Mouse (Mus musculus) forebrain, embryonic 13.5 days (tissue): ENCODE measurements around the gene Ckap2l. TPM values are rescaled to one million over a fixed set of nuclear protein-coding genes. Genes with fewer than 3 reads are reported as not detected.

ENCODE experiments used
- ATAC-seq: fragments of 200-750 bp; cut with Nextera tagmentation; 2 replicates; pipeline ENCODE4 v1.8.0; 2017
- H3K27ac ChIP-seq: fragments of 300-500 bp; sonication (generic); 2 replicates; pipeline ENCODE4 v1.5.1; 2015; ENCODE audit warnings: inconsistent platforms, mild to moderate bottlenecking, moderate library complexity
- H3K27me3 ChIP-seq: fragments of 300-500 bp; sonication (generic); 2 replicates; pipeline ENCODE4 v1.6.1; 2015; ENCODE audit warnings: mild to moderate bottlenecking, inconsistent platforms
- H3K36me3 ChIP-seq: fragments of 300-500 bp; sonication (generic); 2 replicates; pipeline ENCODE4 v1.6.1; 2015; ENCODE audit warnings: mild to moderate bottlenecking, inconsistent platforms; ENCODE audit not compliant: poor library complexity, severe bottlenecking
- H3K4me1 ChIP-seq: fragments of 300-500 bp; sonication (generic); 2 replicates; pipeline ENCODE4 v1.6.1; 2015; ENCODE audit warnings: inconsistent platforms
- H3K4me2 ChIP-seq: fragments of 300-500 bp; sonication (generic); 2 replicates; pipeline ENCODE4 v1.6.1; 2015; ENCODE audit warnings: inconsistent platforms, mild to moderate bottlenecking, moderate library complexity
- H3K4me3 ChIP-seq: fragments of 300-500 bp; sonication (generic); 2 replicates; pipeline ENCODE4 v1.5.1; 2015; ENCODE audit warnings: mild to moderate bottlenecking, inconsistent platforms
- H3K9ac ChIP-seq: fragments of 300-500 bp; sonication (generic); 2 replicates; pipeline ENCODE4 v1.6.1; 2015; ENCODE audit warnings: mild to moderate bottlenecking, inconsistent platforms
- H3K9me3 ChIP-seq: fragments of 300-500 bp; sonication (generic); replicated peaks from 2 replicates; pipeline ENCODE4 v1.6.1; 2016; ENCODE audit warnings: inconsistent platforms
- WGBS: fragments of 180-500 bp; shearing (Covaris S2); methylation state at CpG from one replicate; pipeline ENCODE4 v1.1.7; 2015; 5-methylcytosine and 5-hydroxymethylcytosine counted together
- polyA plus RNA-seq: library from polyadenylated mRNA; unstranded; fragments of >200 nt; fragmentation: Nextera tagmentation; extraction: Ambion mirVana; gene quantifications from 2 replicates; pipeline ENCODE4 v1.2.1, GENCODE M21; 2015

The Ckap2l gene
- polyA plus RNA-seq, 1 experiment from 2014 or later = 41.6 TPM

DNA sequence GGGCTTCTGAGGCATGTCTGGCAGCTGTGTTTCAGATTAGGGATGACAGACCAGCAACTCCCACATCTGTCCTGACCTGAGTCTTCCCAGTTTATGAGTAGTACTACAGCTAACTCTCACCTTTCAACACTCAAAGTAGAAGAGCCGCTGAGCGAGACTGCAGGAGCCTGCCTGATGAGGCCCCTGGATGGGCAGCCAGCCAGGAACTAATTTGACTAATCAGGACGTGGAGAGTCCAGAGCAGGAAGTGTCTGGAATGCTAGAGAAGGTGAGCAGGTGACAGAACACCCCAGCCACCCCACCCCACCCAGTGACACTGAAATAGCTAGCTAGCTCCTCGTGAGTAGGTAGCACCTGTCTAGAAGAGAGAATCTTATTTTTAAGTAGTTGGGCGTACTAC, 51.4 kb downstream of the Ckap2l start:
- Histone ChIP-seq H3K9me3 (no peaks in the 10 kb centered on the region), H3K9ac (no peak overlapping the region), H3K27me3 (no peaks in the 10 kb centered on the region), H3K4me2 (no peak overlapping the region), H3K27ac (no peak overlapping the region), H3K36me3 (no peaks in the 10 kb centered on the region), H3K4me3 (no peak overlapping the region), H3K4me1 (no peaks in the 10 kb centered on the region; the same call in 1 of the 2 replicates)
- 44% methylated on average over 5 of the region's 5 CpGs for WGBS
- no peak for ATAC-seq

DNA sequence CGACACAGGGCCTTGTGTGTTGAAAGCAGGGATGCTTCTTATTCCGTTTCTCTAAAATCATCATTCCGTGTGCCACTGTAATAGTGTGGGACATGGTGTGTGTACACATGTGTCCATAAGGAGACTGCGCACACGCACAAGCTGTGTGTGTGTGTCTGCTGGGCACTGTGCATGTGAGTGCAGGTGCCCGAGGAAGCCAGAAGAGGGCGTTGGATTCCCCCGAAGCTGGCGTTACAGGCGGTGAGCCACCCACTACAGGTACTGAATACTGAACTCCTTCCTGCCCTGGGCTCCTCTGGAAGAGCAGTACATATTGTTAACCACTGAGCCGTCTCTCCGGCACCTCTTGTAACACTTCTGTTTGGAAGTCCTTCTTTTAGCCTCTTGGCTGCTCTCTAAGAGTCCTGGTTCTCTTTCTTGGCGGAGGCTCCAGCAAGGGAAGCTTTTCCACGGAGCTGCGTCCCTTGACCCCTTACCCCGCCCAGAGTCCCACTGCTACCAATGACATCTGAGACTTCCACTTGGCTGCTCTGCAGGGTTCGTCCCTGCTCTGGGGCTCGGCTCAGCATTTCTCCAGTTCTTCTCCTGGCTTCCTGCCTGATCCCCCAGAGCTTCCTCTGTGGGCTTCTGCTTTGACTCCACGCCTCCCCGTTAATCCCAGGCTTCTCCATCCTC, 52.4 kb downstream of the Ckap2l start:
- no peaks in the 10 kb centered on the region for H3K36me3 ChIP-seq
- H3K27ac ChIP-seq = no peak overlapping the region
- H3K4me1 ChIP-seq = no peaks in the 10 kb centered on the region; the same call in 1 of the 2 replicates
- no peaks in the 10 kb centered on the region for H3K27me3 ChIP-seq
- no peak for ATAC-seq
- no peak overlapping the region for H3K9ac ChIP-seq
- H3K9me3 ChIP-seq = no peaks in the 10 kb centered on the region
- no peak overlapping the region for H3K4me3 ChIP-seq
- H3K4me2 ChIP-seq = no peak overlapping the region
- 91% methylated on average over 20 of the region's 20 CpGs for WGBS

DNA sequence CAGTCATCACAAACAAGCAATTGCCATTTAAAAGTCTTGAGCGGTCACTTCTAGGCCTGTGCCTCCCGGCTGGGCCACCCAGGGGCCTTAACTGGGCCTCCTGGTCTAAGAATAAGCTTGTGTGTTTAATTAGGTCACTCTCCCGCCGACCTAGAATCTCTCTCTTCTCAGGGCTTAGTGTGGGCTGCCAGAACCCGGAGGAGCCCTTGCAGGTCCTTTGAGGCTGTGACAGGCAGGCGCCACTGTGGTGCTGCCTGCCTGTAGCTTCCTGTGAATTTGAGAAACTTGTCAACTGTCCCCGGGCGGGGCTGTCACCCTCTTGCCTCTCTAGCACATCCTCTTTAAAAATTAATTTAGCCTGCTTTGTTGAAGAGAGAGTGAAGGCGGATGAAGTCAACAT, 53.2 kb downstream of the Ckap2l start:
- WGBS = 47% methylated on average over 9 of the region's 9 CpGs
- ATAC-seq = no peak
- Histone ChIP-seq H3K9ac (no peak overlapping the region), H3K27me3 (no peaks in the 10 kb centered on the region), H3K4me2 (no peak overlapping the region), H3K36me3 (no peaks in the 10 kb centered on the region), H3K4me3 (no peak overlapping the region), H3K27ac (no peak overlapping the region), H3K9me3 (no peaks in the 10 kb centered on the region), H3K4me1 (no peaks in the 10 kb centered on the region; the same call in 1 of the 2 replicates)

DNA sequence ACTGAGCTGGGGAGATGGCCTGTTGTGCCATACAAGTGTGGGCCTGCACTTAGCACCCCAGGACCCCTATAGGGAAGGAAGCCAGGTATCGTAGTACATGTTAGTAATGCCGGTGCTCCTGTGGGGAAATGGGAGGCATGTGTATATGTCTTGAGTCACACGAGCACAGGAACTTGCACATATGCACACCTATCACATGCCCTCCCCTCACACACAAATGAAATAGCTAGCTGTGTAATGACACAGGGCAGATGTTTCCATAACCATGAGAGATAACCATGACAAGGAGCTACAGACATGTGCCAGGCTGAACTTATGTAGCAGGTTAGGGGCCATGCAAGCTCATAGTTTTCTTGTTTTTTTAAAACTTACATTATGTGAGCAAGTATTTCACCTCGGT, 54.0 kb downstream of the Ckap2l start:
- WGBS = 89% methylated on average over 4 of the region's 4 CpGs
- no peak for ATAC-seq

DNA sequence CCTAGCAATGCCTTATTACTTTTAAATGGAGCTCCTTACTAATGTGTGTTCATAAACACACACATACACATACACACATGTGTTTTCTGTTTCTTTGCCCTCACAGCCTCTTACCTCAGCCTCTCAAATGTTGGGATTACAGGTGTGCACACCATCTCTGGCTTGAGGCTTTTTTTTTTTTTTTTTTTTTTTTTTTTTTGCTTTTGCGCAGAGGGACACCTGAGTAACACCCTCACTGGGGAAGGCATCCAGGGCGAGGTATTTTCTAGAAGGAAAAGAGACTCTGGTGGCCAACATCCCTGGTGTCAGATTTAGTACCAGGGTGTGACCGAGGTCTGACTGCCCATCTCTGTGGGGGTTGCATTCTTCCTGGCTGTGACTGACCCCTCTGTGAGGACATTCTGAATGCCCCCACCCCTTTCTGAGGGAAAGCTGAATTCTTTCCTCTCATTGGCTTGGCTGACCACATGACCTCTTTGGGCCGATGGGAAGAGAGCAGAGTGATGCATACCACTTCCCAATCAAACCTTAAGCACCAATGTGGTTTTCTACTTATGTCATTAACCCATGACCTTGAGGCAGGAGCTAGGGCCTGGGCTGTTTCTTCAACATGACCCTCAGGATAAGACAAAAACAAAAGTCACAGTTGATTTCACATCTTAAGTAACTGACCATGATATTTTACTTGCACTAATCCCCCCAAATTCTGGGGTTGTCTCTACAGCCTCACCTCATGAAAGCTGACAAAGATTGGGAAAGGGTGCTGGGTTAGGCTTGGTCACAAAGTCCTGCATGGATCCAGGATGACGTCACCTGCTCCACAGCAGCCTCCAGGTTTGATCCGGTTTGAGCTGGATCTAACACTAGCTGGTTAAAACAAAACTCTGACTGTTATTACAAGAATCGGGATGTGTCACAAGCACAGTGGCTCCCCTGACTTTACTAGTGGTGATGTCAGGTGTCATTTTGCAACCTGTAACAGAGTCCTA, 54.9 kb downstream of the Ckap2l start:
- Histone ChIP-seq H3K9ac (no peak overlapping the region), H3K36me3 (no peaks in the 10 kb centered on the region), H3K4me3 (no peak overlapping the region), H3K27ac (no peak overlapping the region), H3K4me1 (no peaks in the 10 kb centered on the region; the same call in 1 of the 2 replicates), H3K27me3 (no peaks in the 10 kb centered on the region), H3K9me3 (no peaks in the 10 kb centered on the region), H3K4me2 (no peak overlapping the region)
- ATAC-seq = no peak
- WGBS = 66% methylated on average over 7 of the region's 7 CpGs

More for the DNA sequence above, 54.0 kb downstream of the Ckap2l start:
- H3K4me1 ChIP-seq = no peaks in the 10 kb centered on the region; the same call in 1 of the 2 replicates
- no peaks in the 10 kb centered on the region for H3K36me3 ChIP-seq
- H3K9me3 ChIP-seq = no peaks in the 10 kb centered on the region
- H3K27ac ChIP-seq = no peak overlapping the region
- H3K27me3 ChIP-seq = no peaks in the 10 kb centered on the region
- H3K4me2 ChIP-seq = no peak overlapping the region
- no peak overlapping the region for H3K4me3 ChIP-seq
- H3K9ac ChIP-seq = no peak overlapping the region

DNA sequence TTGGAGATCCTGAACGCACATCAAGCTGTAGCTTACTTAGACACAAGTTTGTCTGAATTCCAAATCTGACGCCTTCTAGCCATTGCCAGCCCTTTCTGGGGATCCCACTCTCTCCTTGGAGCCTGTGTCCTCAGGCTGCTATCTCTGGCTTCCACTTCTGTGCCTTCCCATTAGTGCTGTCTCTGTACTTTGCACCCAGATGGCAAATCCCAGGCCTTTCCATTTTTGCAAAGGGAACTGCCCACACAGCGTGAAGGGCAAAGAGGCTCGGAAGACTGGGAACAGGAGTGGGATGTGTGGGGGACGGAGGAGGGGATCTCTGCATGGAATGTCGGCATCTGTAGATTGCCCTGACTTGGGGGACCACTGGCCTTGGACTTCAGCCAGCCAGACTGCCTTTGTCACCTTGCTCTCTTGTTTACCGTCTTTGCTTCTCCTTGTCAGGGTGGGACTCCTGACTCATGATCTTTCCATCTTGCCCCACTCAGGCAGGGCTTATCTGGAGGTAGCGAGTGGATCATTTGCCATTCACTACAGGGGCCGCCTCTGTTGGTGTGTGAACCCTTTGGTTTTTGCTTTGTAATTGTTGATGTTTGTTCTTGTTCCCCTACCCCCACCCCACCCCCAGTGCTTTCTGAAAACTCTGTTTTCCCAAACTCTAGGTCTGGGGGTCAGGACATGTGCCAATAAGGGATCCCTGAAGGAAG, 56.1 kb downstream of the Ckap2l start:
- Histone ChIP-seq H3K36me3 (no peaks in the 10 kb centered on the region), H3K4me2 (no peak overlapping the region)

DNA sequence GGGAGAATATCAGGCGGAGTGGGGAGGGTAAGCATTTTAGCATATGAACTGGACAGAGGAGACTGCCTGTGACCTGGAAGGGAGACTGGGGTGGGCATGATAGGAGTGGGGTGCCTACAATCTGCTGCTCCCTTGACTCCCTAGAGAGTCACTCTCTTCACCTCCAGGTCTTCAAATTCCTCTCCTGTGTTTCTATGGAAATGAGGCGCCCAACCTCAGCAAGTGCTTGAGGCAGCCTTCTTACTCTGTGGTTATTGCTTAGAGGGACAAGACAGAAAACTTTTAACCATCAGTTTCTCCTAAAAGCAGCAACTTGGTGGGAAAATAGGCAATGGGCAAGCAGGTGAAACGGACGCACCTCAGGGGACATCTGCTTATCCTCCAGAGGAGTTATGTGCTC, 60.5 kb downstream of the Ckap2l start:
- H3K4me1 ChIP-seq = no peaks in the 10 kb centered on the region
- H3K27me3 ChIP-seq = no peaks in the 10 kb centered on the region
- no peaks in the 10 kb centered on the region for H3K9me3 ChIP-seq
- H3K4me2 ChIP-seq = no peak overlapping the region
- 79% methylated on average over 4 of the region's 4 CpGs for WGBS
- H3K27ac ChIP-seq = no peak overlapping the region
- no peak overlapping the region for H3K9ac ChIP-seq
- no peak overlapping the region for H3K4me3 ChIP-seq
- H3K36me3 ChIP-seq = no peaks in the 10 kb centered on the region
- no peak for ATAC-seq

More for the DNA sequence above, 56.1 kb downstream of the Ckap2l start:
- Histone ChIP-seq H3K27me3 (no peaks in the 10 kb centered on the region), H3K4me3 (no peak overlapping the region), H3K9me3 (no peaks in the 10 kb centered on the region), H3K4me1 (no peaks in the 10 kb centered on the region; the same call in 1 of the 2 replicates), H3K9ac (no peak overlapping the region), H3K27ac (no peak overlapping the region)
- no peak for ATAC-seq
- WGBS = 70% methylated on average over 9 of the region's 9 CpGs

DNA sequence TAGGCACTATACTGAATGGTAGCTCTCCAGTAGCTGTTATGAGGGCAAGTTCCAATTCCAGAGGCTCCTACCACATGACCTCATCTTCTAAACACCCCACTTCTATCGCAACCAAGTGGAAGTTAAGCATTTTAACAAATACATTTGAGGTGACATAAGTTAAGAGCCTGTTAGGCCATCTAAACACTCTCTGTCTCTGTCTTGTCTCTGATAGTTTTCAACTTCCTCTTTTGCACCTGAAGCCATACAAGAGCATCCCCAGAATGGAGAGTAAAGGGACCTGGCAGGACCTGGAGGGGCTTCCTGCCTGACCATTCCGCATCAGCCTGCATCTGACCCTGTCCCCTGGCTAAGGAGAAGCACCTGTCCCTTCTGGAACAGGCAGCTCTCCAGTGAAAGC, 62.3 kb downstream of the Ckap2l start:
- H3K27me3 ChIP-seq = no peaks in the 10 kb centered on the region
- H3K9ac ChIP-seq = no peak overlapping the region
- no peak for ATAC-seq
- no peak overlapping the region for H3K4me2 ChIP-seq
- no peaks in the 10 kb centered on the region for H3K9me3 ChIP-seq
- H3K27ac ChIP-seq = no peak overlapping the region
- H3K4me3 ChIP-seq = no peak overlapping the region
- H3K36me3 ChIP-seq = no peaks in the 10 kb centered on the region
- whole genome bisulfite sequencing = 89% methylated on average over 2 of the region's 2 CpGs
- H3K4me1 ChIP-seq = no peaks in the 10 kb centered on the region

DNA sequence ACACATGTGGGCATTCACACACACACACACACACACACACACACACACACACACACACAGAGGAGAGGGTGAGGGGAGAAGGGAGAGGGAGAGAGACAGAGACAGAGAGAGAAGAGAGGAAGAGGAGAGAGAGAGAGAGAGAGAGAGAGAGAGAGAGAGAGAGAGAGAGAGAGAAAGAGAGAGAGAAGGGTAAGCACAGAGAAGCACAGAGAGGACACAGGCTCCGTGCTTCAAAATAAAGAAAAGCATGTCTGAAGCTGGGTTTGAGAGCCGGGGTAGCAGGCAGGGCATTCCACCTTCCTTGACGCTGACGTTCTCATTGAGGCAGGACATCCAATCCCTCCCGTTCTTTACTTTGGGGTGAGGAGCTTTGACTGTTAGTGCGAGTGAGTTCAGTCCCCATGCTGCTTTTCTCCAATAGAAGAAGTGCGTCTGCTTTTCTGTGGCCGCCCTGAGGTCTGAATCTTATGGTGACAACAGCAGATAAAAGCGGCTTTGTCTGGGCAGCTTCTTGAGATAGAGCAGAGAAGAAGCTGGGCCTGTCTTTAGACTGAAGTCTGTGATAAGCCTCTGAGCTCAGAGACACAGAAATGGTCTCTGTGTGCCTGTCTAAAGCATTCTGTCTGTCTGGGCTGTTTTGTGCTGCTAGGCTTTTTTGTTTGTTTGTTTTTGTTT, 63.1 kb downstream of the Ckap2l start:
- H3K4me3 ChIP-seq = no peak overlapping the region
- H3K9ac ChIP-seq = no peak overlapping the region
- no peaks in the 10 kb centered on the region for H3K4me1 ChIP-seq
- no peaks in the 10 kb centered on the region for H3K36me3 ChIP-seq
- no peak for ATAC-seq
- WGBS = 48% methylated on average over 9 of the region's 9 CpGs
- H3K27ac ChIP-seq = no peak overlapping the region
- H3K9me3 ChIP-seq = no peaks in the 10 kb centered on the region
- no peaks in the 10 kb centered on the region for H3K27me3 ChIP-seq
- no peak overlapping the region for H3K4me2 ChIP-seq

DNA sequence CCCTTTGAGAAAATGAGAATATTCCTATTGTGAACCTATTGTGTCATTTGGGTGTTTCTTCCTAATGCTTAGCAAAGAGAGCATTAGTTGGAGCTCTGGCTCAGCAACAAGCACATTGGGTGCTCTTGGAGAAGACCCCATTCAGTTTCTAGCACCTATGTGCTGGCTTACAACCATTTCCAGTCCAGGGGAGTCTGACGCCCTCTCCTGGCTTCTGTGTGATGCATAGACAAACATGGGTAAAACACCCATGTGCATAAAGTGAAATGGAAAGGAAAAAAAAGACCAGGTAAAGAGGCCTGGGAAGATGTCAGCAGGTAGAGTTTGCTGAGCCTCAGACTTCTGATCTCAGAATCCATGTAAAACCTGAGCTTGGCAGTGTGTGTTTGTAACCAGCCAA, 63.8 kb downstream of the Ckap2l start:
- H3K36me3 ChIP-seq = no peaks in the 10 kb centered on the region
- WGBS = 82% methylated on average over 1 of the region's 1 CpGs
- H3K4me2 ChIP-seq = no peak overlapping the region
- no peak overlapping the region for H3K27ac ChIP-seq
- no peaks in the 10 kb centered on the region for H3K4me1 ChIP-seq
- ATAC-seq = no peak
- H3K9me3 ChIP-seq = no peaks in the 10 kb centered on the region
- no peaks in the 10 kb centered on the region for H3K27me3 ChIP-seq
- no peak overlapping the region for H3K9ac ChIP-seq
- no peak overlapping the region for H3K4me3 ChIP-seq

DNA sequence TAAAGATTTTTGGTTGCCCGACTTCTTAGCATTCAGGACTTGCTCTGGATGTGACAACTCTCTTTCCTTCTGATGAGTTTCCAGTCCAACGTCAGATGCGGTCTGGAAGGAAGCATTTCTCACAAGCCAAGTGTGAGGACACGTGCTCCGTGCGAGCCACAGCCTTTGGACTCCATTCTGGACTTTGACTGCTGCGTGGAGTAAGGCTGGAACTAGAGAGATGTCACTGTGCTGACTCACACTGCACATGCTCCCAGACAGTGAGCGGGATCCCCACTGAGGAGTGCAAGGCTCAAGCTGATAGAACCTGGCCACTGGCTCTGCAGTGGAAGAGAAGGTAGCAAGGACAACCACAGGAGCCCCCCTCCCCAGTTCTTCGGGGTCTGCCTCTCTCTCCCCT, 64.5 kb downstream of the Ckap2l start:
- Histone ChIP-seq H3K9me3 (no peaks in the 10 kb centered on the region), H3K36me3 (no peaks in the 10 kb centered on the region), H3K4me3 (no peak overlapping the region), H3K4me1 (no peaks in the 10 kb centered on the region), H3K27ac (peak overlapping the region; percentile 14; the same call in 1 of the 2 replicates), H3K4me2 (no peak overlapping the region), H3K9ac (no peak overlapping the region), H3K27me3 (no peaks in the 10 kb centered on the region)
- ATAC-seq = peak; percentile 43; the same call in 1 of the 2 replicates
- 81% methylated on average over 9 of the region's 9 CpGs for WGBS
